Comparison of ENCODE assay signal across 8 mouse cellular contexts in the genomic region with DNA sequence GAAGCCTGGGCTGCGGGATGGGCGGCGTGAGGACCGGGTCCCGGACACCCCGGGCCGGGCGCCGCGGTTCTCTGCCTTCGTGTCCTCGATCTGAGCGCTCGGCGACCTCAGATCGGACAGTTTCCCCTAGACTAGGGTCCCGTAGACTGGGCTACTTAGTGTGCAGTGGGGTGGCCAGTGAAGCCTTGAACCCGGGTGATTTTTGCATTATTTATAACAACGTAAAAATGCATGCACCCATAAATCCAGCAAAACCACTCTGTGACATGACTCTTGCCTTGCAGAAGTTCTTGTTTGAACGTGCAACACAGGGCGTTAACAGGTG. TPM values are rescaled to one million over a fixed set of nuclear protein-coding genes. Genes with fewer than 3 reads are reported as not detected.
DNase-seq lines count a peak whose midpoint lies in the region; ATAC-seq and TF ChIP-seq lines count a peak whose summit lies in the region.

No protein-coding gene starts in this region.

- H3K9ac ChIP-seq in hindbrain, embryonic 12.5 days = peak overlapping the region; percentile 77
- peak overlapping the region; percentile 78 for H3K9ac ChIP-seq in midbrain, embryonic 12.5 days (replicated peaks)

- no peaks in the 10 kb centered on the region for H3K9me3 ChIP-seq in hindbrain, embryonic 12.5 days (replicated peaks)
- H3K9me3 ChIP-seq in midbrain, embryonic 12.5 days = no peaks in the 10 kb centered on the region

- TF ChIP-seq POLR2A in kidney, adult 2 months (IDR thresholded peaks at IDR 0.05; ENCODE audit: low read depth, low read length) = no peak

- DNase-seq in kidney, adult 2 months = no peak
- no peak for DNase-seq in kidney, postnatal 4 days
- no peak for DNase-seq in yolk sac, embryonic 10.5 days (ENCODE audit: low spot score)
- no peak for DNase-seq in layer of hippocampus, postnatal 14 days (ENCODE audit: low spot score in 2 of 2)
- DNase-seq in urinary bladder, adult 18-20 months (ENCODE audit: low spot score in 2 of 2) = no peak

- ATAC-seq in activated CD4-positive, CD25-positive, alpha-beta regulatory T cell, adult 4 months = peak; percentile 0
- peak; percentile 74; the same call in 1 of the 2 replicates for ATAC-seq in hindbrain, embryonic 12.5 days (ENCODE audit: low FRiP score)
- ATAC-seq in midbrain, embryonic 12.5 days (ENCODE audit: low FRiP score, low read depth) = no peak

- H3K4me1 ChIP-seq in kidney, adult 2 months (ENCODE audit: control insufficient read depth, insufficient read depth, low read length) = peaks cover 4% of the 10 kb centered on the region; the same call in 1 of the 2 replicates
- peaks cover 13% of the 10 kb centered on the region for H3K4me1 ChIP-seq in hindbrain, embryonic 12.5 days
- H3K4me1 ChIP-seq in midbrain, embryonic 12.5 days = peaks cover 15% of the 10 kb centered on the region

- peak overlapping the region; percentile 80 for H3K4me2 ChIP-seq in hindbrain, embryonic 12.5 days (replicated peaks)
- H3K4me2 ChIP-seq in midbrain, embryonic 12.5 days (replicated peaks) = peak overlapping the region; percentile 85

- H3K27me3 ChIP-seq in kidney, adult 2 months (replicated peaks; ENCODE audit: control insufficient read depth, insufficient read depth, low read length) = no peaks in the 10 kb centered on the region
- no peaks in the 10 kb centered on the region for H3K27me3 ChIP-seq in hindbrain, embryonic 12.5 days
- H3K27me3 ChIP-seq in midbrain, embryonic 12.5 days = no peaks in the 10 kb centered on the region

- H3K27ac ChIP-seq in kidney, adult 2 months (ENCODE audit: insufficient read depth, low read depth, low read length) = no peak overlapping the region
- no peak overlapping the region for H3K27ac ChIP-seq in hindbrain, embryonic 12.5 days
- 0 out of 2 replicates have a peak overlapping the region, but pooled peaks have one; percentile 12 for H3K27ac ChIP-seq in midbrain, embryonic 12.5 days (replicated peaks)

- WGBS in kidney, adult 2 months = under 1% methylated on average over 21 of the region's 21 CpGs
- WGBS in hindbrain, embryonic 12.5 days = under 1% methylated on average over 21 of the region's 21 CpGs
- WGBS in midbrain, embryonic 12.5 days = under 1% methylated on average over 21 of the region's 21 CpGs

- H3K4me3 ChIP-seq in kidney, adult 2 months (ENCODE audit: insufficient read depth, low read depth, low read length) = peak overlapping the region; percentile 62
- peak overlapping the region; percentile 76 for H3K4me3 ChIP-seq in hindbrain, embryonic 12.5 days
- peak overlapping the region; percentile 85 for H3K4me3 ChIP-seq in midbrain, embryonic 12.5 days

- no peak for TF ChIP-seq CTCF in kidney, adult 2 months (conservative IDR thresholded peaks at IDR 0.05; ENCODE audit: insufficient read depth, insufficient read length, low read depth, low read length)

- no peaks in the 10 kb centered on the region for H3K36me3 ChIP-seq in kidney, adult 2 months (ENCODE audit: control insufficient read depth, insufficient read depth, low read length)
- H3K36me3 ChIP-seq in hindbrain, embryonic 12.5 days = peaks cover 25% of the 10 kb centered on the region
- H3K36me3 ChIP-seq in midbrain, embryonic 12.5 days = peaks cover 24% of the 10 kb centered on the region

RNA-seq across cellular contexts. Expression of a gene that starts 0.3 kb away (rescaled TPM):
- 25.2 and 27.0 TPM in 2 replicates for polyA plus RNA-seq in kidney, adult 2 months (2012; rRNA removed)
- 10 to 100 TPM; 14.7 to 18.0 TPM for polyA plus RNA-seq in activated CD4-positive, CD25-positive, alpha-beta regulatory T cell, adult 4 months (2017; shearing (Covaris generic))
- polyA plus RNA-seq in hindbrain, embryonic 12.5 days (2016; fragmentation: Nextera tagmentation; extraction: Ambion mirVana) = 50.6 and 51.2 TPM in 2 replicates
- polyA plus RNA-seq in midbrain, embryonic 12.5 days (2016; fragmentation: Nextera tagmentation; extraction: Ambion mirVana) = 51.0 and 58.9 TPM in 2 replicates
- total RNA-seq in layer of hippocampus, postnatal 14 days (2021) = 10 to 100 TPM; 40.5 to 48.2 TPM

RNA-seq across cellular contexts. Expression of a gene that starts 0.5 kb away (rescaled TPM):
- 16.9 and 18.7 TPM in 2 replicates for polyA plus RNA-seq in kidney, adult 2 months (2012; rRNA removed)
- polyA plus RNA-seq in activated CD4-positive, CD25-positive, alpha-beta regulatory T cell, adult 4 months (2017; shearing (Covaris generic)) = 1 to 10 TPM; 4.0 to 5.3 TPM
- 27.3 and 31.5 TPM in 2 replicates for polyA plus RNA-seq in hindbrain, embryonic 12.5 days (2016; fragmentation: Nextera tagmentation; extraction: Ambion mirVana)
- polyA plus RNA-seq in midbrain, embryonic 12.5 days (2016; fragmentation: Nextera tagmentation; extraction: Ambion mirVana) = 26.2 and 27.0 TPM in 2 replicates
- total RNA-seq in layer of hippocampus, postnatal 14 days (2021) = 10 to 100 TPM; 19.6 to 21.9 TPM
